Mouse (Mus musculus) heart, postnatal 25 days (tissue): ENCODE data around the gene Ndrg3. TPM values are rescaled to one million over a fixed set of nuclear protein-coding genes. Genes with fewer than 3 reads are reported as not detected.
"Not testable (repeated sequence)": the region's sequence is repeated elsewhere in the genome, so short reads cannot be mapped to it uniquely, and the experiment has no call there.

ENCODE experiments used
- DNase-seq: peaks from one replicate; pipeline ENCODE4 v3.0.0; 2022; ENCODE audit warnings: low spot score
- intact Hi-C: fragments of 180-260 bp; cut with DNase I; formaldehyde crosslinking; loops from one replicate; pipeline ENCODE4 v1.15.1; 2025
- total RNA-seq, 2 experiments: library from RNA; stranded (reverse); gene quantifications; 2 replicates each; pipeline ENCODE4 v1.2.3; 2021

The Ndrg3 gene
- total RNA-seq, 2 experiments from 2014 or later, result 19.6 to 20.4 TPM

DNA sequence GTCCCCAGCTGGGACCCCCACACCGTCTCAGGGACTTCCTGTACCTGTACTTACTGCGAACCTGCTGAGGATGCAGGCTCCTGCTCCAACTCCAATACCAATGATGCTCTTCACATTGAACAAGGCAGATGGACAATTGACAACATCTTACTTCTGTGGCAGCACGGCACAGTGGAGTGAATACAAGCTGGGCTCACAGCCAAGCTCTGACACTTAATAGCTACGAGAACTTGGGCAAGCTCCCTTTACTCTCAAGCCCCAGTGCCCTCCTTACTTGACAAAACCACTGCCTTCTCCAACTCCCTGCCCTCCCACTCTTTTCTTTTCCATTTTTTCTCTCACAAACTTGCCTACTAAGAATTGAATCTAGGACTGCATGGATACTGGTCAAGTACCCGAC lies 78.7 kb downstream of the Ndrg3 start:
- no peak for DNase-seq
- intact Hi-C loops, result loop anchor here (5.0 kb wide), 1 partner anchor 84 kb away; no protein-coding TSS in a partner anchor

DNA sequence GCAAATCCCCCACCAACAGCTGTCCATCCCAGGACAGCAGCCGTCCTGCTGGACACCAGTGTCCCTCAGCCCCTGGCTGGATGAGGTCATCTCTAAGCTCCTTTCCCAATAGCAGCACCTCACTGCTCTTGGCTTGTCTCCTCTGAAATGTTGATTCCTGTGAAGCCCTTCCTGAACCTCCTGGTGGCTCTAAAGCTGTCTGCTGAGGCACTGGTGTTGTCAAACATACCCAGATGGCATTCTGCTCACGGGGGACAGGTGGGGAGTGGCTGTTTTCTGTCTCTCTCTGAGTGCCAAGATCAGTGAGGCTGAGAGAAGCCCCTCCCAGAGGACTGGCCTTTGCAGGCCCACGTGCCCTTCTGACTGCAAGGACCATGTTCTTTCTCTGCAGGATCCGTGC lies 85.9 kb downstream of the Ndrg3 start:
- not testable (repeated sequence) for DNase-seq
- intact Hi-C loops, result loop anchor here (2.0 kb wide), 1 partner anchor 125 kb away; no protein-coding TSS in a partner anchor

DNA sequence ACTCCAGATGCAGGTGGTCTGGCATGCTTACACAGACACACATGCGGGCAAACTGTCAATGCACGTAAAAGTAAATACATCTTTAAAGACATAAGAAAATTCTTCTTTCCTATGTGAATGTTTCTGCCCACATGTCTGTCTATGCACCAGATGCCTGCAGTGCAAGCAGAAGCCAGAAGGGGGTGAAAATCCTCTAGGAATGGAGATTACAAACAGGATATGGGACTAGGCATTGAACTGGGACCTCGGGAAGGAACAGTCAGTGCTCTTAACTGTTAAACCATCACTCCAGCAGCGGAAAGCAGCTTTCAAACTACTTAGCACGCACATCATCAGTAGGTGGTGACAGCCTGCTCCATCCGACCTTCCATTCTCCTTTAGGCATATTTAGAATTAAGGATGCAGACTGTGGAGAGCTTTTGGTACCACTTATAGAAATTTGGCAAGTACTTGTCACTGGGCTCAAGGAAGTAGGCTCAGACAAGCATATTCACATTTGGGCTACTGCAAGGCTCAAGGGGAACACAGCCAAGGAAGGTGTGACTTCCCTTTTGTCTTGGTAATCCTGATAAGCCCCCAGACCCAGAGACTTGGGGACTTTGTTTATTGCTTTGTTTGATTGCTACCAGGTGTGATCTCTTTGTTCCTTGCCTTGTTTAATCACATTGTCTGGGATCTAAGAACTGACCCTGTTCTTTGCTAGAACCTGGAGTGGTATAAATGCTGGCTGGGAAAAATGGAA lies 86.7 kb downstream of the Ndrg3 start:
- intact Hi-C loops, result loop anchor here (1.0 to 2.0 kb wide), 2 partner anchors 126 to 190 kb away; no protein-coding TSS in a partner anchor

GRCm38 (mm10) chr2:156903367-156903766 lies 88.5 kb downstream of the Ndrg3 start:
- DNase-seq, result no peak
- intact Hi-C loops, result no loop called here

More for the DNA sequence above, 86.7 kb downstream of the Ndrg3 start:
- DNase-seq, result no peak

DNA sequence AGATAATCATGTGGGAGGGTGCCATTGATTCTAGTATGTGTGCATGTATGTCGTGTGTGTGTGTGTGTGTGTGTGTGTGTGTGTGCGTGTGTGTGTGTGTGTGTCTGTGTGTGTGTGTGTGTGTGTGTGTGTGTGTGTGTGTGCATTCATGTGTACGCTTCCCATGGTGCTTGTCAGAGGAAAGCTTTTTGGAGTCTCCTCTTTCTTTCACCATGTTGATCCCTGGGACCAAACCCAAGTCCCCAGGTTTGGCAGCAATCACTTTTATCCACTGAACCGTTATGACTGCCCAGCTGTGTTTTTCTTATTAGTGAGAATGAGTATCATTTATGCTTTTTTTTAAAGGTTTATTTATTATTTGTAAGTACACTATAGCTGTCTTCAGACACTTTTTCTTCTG lies 89.4 kb downstream of the Ndrg3 start:
- intact Hi-C loops, DNase-seq: not testable (repeated sequence)

GRCm38 (mm10) chr2:156901883-156902282 lies 90.0 kb downstream of the Ndrg3 start:
- DNase-seq, result no peak
- intact Hi-C loops, result no loop called here

DNA sequence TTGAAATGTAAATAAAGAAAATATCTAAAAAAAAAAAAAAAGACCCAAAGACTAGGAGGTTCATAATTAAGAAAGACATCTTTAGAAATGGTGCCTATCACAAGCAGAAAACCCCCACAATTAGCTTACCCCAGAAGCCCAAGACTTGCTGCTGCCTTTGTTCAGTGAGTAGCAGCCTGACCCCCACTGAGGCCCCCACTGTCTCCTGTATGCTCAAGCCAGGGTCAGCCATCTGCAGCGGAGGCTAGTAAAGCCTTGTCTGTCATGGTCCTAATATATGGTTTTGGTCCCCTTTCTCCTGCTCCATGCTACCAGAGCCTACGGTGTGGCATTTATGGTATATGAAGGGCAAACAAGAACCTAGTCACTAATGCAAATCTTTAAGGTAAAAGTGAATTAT lies 90.5 kb downstream of the Ndrg3 start:
- no peak for DNase-seq
- intact Hi-C loops, result no loop called here

DNA sequence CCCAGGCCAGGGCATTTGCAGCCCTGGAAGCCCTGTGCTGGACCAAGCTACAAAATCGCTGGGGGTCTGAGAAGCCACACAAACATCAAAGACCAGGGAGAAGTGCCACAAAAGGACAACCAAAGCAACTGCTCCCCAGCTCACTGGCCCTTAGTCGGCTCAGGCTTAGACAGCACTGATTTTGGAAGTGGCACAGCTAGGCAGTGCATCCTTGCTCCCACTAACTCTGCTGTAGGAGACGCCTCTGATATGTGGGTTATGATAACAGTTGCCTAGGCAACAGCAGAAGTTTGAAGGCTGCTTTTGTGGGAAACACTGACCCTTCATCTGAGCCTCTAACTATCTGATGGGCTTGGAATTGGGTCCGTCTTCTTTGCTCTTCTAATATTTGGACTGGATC lies 92.7 kb downstream of the Ndrg3 start:
- intact Hi-C loops, result no loop called here
- no peak for DNase-seq

- intact Hi-C loops, result no loop called here
- DNase-seq, result no peak
Measured at GRCm38 (mm10) chr2:156898374-156898773, 93.5 kb downstream of the Ndrg3 start.

DNA sequence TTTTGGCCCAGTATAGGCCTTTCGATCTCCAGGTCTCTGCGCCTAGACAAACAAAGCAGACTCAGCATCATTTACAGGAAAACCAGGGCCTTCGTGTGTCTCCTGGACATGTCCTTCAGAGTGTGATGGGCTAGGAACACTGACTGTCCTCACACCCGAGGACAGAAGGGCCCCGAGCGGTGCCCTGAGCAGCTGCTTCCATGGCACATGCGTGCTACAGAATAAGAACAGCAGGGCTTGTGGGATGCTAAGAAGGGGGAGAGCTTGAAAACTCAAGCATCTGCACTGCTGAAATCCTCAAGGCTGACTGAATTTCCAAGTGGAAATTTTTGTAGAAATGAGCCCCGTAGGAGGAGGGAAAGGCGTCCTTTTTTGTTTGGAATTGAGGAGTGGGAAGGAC lies 94.8 kb downstream of the Ndrg3 start:
- intact Hi-C loops, result no loop called here
- DNase-seq, result no peak

GRCm38 (mm10) chr2:156896384-156896914 lies 95.4 kb downstream of the Ndrg3 start:
- DNase-seq, result no peak
- intact Hi-C loops, result no loop called here

GRCm38 (mm10) chr2:156894496-156895265 lies 97.2 kb downstream of the Ndrg3 start:
- intact Hi-C loops, result no loop called here
- DNase-seq, result no peak

GRCm38 (mm10) chr2:156892821-156893220 lies 99.0 kb downstream of the Ndrg3 start:
- DNase-seq, result no peak
- intact Hi-C loops, result no loop called here

GRCm38 (mm10) chr2:156892240-156892639 lies 99.6 kb downstream of the Ndrg3 start:
- no peak for DNase-seq
- intact Hi-C loops, result no loop called here

DNA sequence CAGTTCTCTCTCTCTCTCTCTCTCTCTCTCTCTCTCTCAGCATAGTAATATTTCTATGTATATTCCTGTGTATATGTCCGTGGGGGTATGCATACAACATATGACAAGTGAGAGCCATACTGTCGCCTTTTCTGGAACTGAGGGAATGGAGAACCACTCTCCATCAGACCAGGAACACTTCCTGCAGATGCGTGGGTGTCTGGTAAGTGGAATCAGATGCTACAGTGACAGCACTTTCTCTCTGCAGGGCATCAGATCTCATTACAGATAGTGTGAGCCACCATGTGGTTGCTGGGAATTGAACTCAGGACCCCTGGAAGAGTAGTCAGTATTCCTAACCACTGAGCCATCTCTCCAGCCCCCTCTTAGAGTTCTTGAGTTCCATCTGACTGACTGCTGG lies 103.4 kb downstream of the Ndrg3 start:
- DNase-seq, result no peak

DNA sequence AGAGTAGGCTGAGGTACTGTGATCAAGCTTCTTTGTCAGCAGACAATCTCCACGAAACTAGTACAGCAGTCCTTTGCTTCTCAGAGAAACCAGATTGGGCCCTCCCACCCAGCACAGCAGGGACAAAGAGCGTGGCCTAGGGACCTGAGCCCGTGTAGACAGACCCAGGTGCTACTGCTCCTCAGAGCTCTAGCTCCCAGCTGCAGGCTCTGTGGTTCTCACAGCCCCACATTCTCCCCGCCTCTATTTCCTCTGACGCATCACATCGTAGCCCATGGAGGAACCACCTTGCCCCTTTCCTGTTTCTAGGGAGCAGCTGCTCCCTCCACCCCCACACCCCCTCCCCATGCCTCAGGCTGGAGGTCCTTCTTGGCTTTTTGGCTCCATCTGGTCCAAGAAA lies 104.8 kb downstream of the Ndrg3 start, which contains the start of gene Sla2:
Gene Sla2, minus strand, starts transcription at position 176 of the 400 bp plus-strand sequence.
- DNase-seq, result no peak
- intact Hi-C loops, result no loop called here

More for the DNA sequence above, 103.4 kb downstream of the Ndrg3 start:
- intact Hi-C loops, result no loop called here

DNA sequence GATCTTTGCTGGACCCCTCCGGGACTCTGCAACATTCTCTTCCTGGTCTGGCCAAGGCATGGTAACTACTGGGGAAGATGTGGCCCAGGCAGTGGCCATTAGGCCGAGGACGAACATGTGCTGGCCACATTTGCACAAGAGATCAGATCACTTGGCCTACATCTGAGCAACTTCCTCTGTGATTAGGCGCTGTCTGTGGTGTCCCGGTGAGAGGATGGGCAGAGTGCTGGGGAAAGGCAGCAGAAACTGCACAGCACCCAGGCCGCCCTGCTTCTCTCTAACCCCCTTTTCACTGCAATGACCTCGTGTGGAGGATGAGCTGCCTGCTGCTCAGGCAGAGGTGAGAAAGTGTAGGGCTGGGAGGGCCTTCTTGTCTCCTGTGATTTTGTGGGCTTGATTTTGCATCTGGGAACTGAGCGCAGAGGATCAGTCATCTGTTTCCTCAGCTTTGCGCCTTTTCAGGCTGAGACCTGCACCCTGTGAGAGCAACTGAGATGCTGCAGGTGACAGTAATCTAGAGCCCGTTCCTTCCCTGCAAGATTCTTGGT lies 105.7 kb downstream of the Ndrg3 start:
- intact Hi-C loops, result no loop called here
- no peak for DNase-seq

GRCm38 (mm10) chr2:156885666-156886065 lies 106.2 kb downstream of the Ndrg3 start:
- DNase-seq, intact Hi-C loops: not testable (repeated sequence)

DNA sequence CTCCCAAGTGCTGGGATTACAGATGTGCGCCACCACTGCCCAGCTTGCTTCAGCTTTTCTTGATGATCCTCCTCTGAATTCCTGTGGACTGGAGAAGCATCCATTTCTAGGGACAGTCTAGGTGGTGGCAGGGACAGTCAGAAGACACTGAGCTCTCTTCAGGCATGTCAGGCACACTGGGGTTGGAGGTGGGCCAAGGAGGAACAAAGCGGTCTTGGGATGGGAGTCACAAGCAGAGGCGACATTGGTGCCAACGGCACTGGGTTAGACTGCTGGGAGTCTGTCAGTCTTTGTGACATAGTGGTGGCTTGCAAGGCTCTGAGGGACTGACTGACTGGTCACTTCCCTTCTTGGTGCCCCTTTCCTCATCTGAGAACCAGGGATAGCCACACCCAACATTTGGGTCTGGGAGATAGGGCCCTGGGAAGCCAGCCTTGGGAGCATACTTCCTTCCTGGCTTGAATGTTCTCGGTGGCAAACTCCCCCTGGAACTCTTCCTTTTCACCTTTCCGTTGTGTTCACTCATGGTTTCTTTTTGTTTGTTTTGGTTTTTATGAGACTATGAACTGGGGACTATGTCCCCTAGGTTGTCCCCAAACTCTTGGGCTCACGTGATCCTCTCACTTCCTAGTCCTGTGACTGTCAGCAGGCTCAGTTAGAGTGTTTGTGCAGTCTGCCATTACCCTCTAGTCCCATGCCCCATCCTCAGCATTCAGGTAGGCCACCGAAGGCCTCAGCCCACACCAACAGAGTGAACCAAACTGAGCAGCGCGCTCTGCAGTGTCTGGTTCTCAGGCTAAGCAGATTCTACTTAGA lies 107.3 kb downstream of the Ndrg3 start:
- intact Hi-C loops, result no loop called here
- DNase-seq, result no peak
